Mouse (Mus musculus) WW6 (cell line): Measurements from ENCODE around the gene 2310003L06Rik.

ENCODE experiments used
- DNase-seq: peaks from one replicate; pipeline ENCODE4 v3.0.0-alpha.2; 2013; ENCODE audit warnings: low read depth, low spot score

The 2310003L06Rik gene

GRCm38 (mm10) chr5:87969201-87969600, at the start of gene 2310003L06Rik, which contains the start of gene Gm28434:
Gene 2310003L06Rik (plus strand): TSS chr5:87969459.
Gene Gm28434 (plus strand): TSS chr5:87969517.
- DNase-seq = no peak

- no peak for DNase-seq
These were observed 43.9 kb upstream of the 2310003L06Rik start, which contains the start of gene Csn3 for GRCm38 (mm10) chr5:87925372-87925771. Gene Csn3 (plus strand): TSS chr5:87925579.

GRCm38 (mm10) chr5:87931603-87932002, 37.7 kb upstream of the 2310003L06Rik start:
- no peak for DNase-seq

GRCm38 (mm10) chr5:87940752-87941151, 28.5 kb upstream of the 2310003L06Rik start:
- no peak for DNase-seq

- no peak for DNase-seq
These were observed 26.7 kb upstream of the 2310003L06Rik start for GRCm38 (mm10) chr5:87942515-87942914.

GRCm38 (mm10) chr5:87951836-87952235, 17.4 kb upstream of the 2310003L06Rik start:
- no peak for DNase-seq

GRCm38 (mm10) chr5:87979139-87979538, 9.9 kb downstream of the 2310003L06Rik start, which contains the start of gene Cabs1:
Gene Cabs1 (plus strand): TSS chr5:87979439.
- DNase-seq = no peak

- DNase-seq = no peak
These were observed 13.4 kb downstream of the 2310003L06Rik start for GRCm38 (mm10) chr5:87982468-87983214.

- no peak for DNase-seq
These were observed 33.0 kb downstream of the 2310003L06Rik start, which contains the start of gene Smr3a for GRCm38 (mm10) chr5:88002249-88002648. Gene Smr3a (plus strand): TSS chr5:88002549.

- no peak for DNase-seq
These were observed 36.0 kb downstream of the 2310003L06Rik start for GRCm38 (mm10) chr5:88005241-88005640.
